Mouse (Mus musculus) heart, embryonic 11.5 days (tissue): ENCODE measurements around the gene Grb10. TPM values are rescaled to one million over a fixed set of nuclear protein-coding genes. Genes with fewer than 3 reads are reported as not detected.
A peak's percentile ranks its signal among the peaks of the same experiment; 100 is the strongest.

Experiments
- ATAC-seq: fragments of 200-750 bp; cut with Nextera tagmentation; replicated peaks from 2 replicates; pipeline ENCODE4 v1.8.0; 2017; ENCODE audit warnings: moderate library complexity; ENCODE audit not compliant: insufficient number of reproducible peaks, low FRiP score, low TSS enrichment
- H3K27ac ChIP-seq: fragments of 300-500 bp; sonication (generic); 2 replicates; pipeline ENCODE4 v1.5.1; 2014; ENCODE audit warnings: mild to moderate bottlenecking, low read depth, low read length
- H3K27me3 ChIP-seq: fragments of 300-500 bp; sonication (generic); 2 replicates; pipeline ENCODE4 v1.6.1; 2014; ENCODE audit warnings: mild to moderate bottlenecking, low read length, mixed read lengths; ENCODE audit not compliant: control insufficient read depth, insufficient read depth
- H3K36me3 ChIP-seq: fragments of 300-500 bp; sonication (generic); 2 replicates; pipeline ENCODE4 v1.6.1; 2014; ENCODE audit warnings: mild to moderate bottlenecking, low read length, moderate library complexity, mixed read lengths; ENCODE audit not compliant: control insufficient read depth, insufficient read depth
- H3K4me1 ChIP-seq: fragments of 300-500 bp; sonication (generic); 2 replicates; pipeline ENCODE4 v1.6.1; 2014; ENCODE audit warnings: low read length; ENCODE audit not compliant: control insufficient read depth, insufficient read depth
- H3K4me2 ChIP-seq: fragments of 300-500 bp; sonication (generic); 2 replicates; pipeline ENCODE4 v1.6.1; 2014; ENCODE audit warnings: mild to moderate bottlenecking, moderate library complexity
- H3K4me3 ChIP-seq: fragments of 300-500 bp; sonication (generic); 2 replicates; pipeline ENCODE4 v1.5.1; 2014; ENCODE audit warnings: low read depth, low read length
- H3K9ac ChIP-seq: fragments of 300-500 bp; sonication (generic); 2 replicates; pipeline ENCODE4 v1.6.1; 2014; ENCODE audit warnings: mild to moderate bottlenecking, low read depth, low read length, moderate library complexity
- H3K9me3 ChIP-seq: fragments of 300-500 bp; sonication (generic); replicated peaks from 2 replicates; pipeline ENCODE4 v1.6.1; 2016; ENCODE audit warnings: low read length; ENCODE audit not compliant: control insufficient read depth
- WGBS: fragments of 180-500 bp; shearing (Covaris S2); extraction: QIAGEN DNeasy Blood & Tissue Kit; methylation state at CpG from one replicate; pipeline ENCODE4 v1.1.7; 2014; ENCODE audit not compliant: insufficient replicate concordance; 5-methylcytosine and 5-hydroxymethylcytosine counted together
- polyA plus RNA-seq: library from polyadenylated mRNA; unstranded; fragments of >200 nt; fragmentation: Nextera tagmentation; extraction: Ambion mirVana; gene quantifications from 2 replicates; pipeline ENCODE4 v1.2.1, GENCODE M21; 2014

Gene Grb10
- polyA plus RNA-seq, 1 experiment from 2014 or later = 402 TPM

DNA sequence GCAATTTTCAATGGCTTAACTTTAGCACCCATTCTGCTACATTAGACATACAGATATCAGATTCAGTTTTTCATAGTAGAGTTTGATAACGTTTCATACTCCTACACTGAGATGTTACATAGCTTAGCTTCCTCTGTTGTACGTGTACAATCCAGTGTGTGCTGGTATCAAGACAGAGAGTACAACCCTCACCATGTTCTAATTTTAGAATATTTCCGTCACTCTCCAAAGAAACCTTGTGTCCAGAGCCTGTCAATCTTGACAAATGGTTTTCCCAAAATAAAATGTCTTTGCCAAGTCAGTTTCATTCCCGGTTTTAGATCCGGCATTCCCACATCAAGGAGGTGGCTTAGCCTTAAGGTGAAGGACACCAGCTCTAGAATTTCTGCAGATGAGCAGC is 44.7 kb downstream of the Grb10 start:
- peaks cover 22% of the 10 kb centered on the region for H3K4me1 ChIP-seq
- ATAC-seq = no peak
- H3K9me3 ChIP-seq = no peaks in the 10 kb centered on the region
- peak overlapping the region; percentile 23; the same call in 1 of the 2 replicates for H3K27ac ChIP-seq
- no peaks in the 10 kb centered on the region for H3K36me3 ChIP-seq
- WGBS = 47% methylated on average over 5 of the region's 5 CpGs
- H3K9ac ChIP-seq = no peak overlapping the region
- no peak overlapping the region for H3K4me2 ChIP-seq
- no peak overlapping the region for H3K4me3 ChIP-seq
- no peaks in the 10 kb centered on the region for H3K27me3 ChIP-seq

DNA sequence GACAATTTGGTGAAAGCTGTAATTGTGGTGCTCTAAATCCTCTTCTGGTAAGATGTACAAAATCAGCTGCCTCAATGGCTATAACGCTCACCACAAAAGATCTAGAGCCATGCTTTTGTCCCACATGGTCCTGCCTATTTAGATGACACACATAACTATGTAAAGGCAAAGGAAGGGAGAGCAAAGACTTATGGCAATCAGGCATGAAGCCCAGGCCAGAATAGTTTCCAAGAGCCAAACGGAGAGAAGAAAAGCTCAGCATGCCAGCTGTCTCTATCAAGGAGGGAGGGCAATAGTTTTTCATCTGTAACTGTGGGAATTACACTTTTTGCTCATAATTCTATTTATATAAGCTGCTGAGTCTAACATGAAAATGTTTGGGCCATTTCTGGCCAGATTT is 45.3 kb downstream of the Grb10 start:
- H3K4me1 ChIP-seq = peaks cover 20% of the 10 kb centered on the region
- H3K4me2 ChIP-seq = no peak overlapping the region
- 75% methylated on average over 2 of the region's 2 CpGs for WGBS
- no peak for ATAC-seq
- H3K36me3 ChIP-seq = no peaks in the 10 kb centered on the region
- H3K9me3 ChIP-seq = no peaks in the 10 kb centered on the region
- H3K27ac ChIP-seq = peak overlapping the region; percentile 23; the same call in 1 of the 2 replicates
- no peak overlapping the region for H3K9ac ChIP-seq
- H3K27me3 ChIP-seq = no peaks in the 10 kb centered on the region
- no peak overlapping the region for H3K4me3 ChIP-seq

DNA sequence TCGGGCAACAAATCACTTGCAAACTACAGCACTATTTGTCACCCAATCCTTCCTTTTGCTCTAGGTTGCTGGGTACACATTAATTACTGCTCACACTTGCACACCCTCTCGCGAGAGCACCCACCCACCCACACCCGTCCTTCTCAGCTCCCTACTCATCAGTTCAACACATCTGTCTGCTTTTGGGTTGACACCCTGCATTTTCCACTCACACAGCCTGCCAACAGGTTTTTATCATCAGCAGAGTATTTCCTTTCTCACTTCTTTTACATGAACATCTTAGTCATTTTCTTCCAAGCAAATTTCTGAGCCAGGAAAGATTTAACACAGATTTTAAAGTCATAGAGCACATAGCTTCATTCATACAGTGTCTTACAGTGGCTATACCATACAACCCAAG is 48.6 kb downstream of the Grb10 start:
- Histone ChIP-seq H3K27me3 (no peaks in the 10 kb centered on the region), H3K4me1 (peaks cover 15% of the 10 kb centered on the region; the same call in 1 of the 2 replicates), H3K9me3 (no peaks in the 10 kb centered on the region), H3K36me3 (no peaks in the 10 kb centered on the region), H3K9ac (no peak overlapping the region), H3K27ac (no peak overlapping the region), H3K4me3 (no peak overlapping the region), H3K4me2 (no peak overlapping the region)
- 78% methylated on average over 4 of the region's 4 CpGs for WGBS
- no peak for ATAC-seq

DNA sequence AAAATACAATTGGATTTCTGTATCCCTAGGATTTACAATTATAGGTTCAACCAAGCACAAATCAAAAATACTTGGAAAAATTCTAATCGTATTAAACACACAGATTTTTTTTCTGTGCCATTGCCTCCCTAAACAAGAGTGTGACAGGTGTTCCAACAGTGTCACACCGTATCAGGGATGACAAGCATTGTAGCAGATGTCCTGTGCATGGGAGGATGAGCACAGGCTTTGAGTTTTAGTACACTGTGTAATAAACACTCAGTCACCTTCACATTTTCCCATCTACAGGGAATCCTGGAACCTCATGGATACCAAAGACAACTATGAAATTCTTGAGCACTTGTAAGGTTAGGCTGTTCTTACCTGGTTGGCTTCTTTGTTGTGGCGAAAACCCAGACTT is 51.2 kb downstream of the Grb10 start:
- 86% methylated on average over 3 of the region's 3 CpGs for WGBS
- no peak overlapping the region for H3K27ac ChIP-seq
- H3K4me2 ChIP-seq = no peak overlapping the region
- no peaks in the 10 kb centered on the region for H3K36me3 ChIP-seq
- H3K4me3 ChIP-seq = no peak overlapping the region
- no peaks in the 10 kb centered on the region for H3K9me3 ChIP-seq
- 0 out of 2 replicates have a peak, but pooled peaks cover 2% of the 10 kb centered on the region for H3K4me1 ChIP-seq
- ATAC-seq = no peak
- no peak overlapping the region for H3K9ac ChIP-seq
- H3K27me3 ChIP-seq = no peaks in the 10 kb centered on the region

DNA sequence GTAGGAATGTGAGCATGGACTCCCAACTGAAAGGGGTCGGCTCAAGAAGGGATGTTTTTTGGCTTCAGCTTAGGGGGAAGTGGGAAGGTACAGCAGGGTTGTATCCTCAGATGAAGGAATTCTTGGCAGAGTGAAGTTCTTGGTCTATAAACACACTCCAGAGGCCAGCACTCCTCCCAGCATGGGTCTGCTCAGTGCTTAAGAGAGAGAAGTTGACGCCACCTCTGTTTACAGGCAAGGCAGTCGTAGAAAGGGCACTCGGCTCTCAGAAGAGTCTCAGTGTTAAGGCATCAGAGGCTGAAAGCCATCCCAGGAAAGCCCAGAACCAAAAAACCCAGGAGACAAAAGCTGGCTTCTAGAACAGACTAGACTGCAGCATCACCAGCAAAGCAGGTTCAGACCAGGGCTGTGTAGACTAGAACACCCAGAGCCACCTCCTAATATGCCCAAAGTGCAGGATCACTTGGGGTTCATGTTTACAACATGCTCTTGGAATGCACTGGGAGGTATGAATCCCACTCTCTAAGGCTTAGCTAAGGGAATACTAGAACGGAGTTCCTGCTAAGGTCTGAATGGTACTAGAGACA is 59.8 kb downstream of the Grb10 start:
- Histone ChIP-seq H3K9me3 (no peaks in the 10 kb centered on the region), H3K4me2 (no peak overlapping the region), H3K36me3 (0 out of 2 replicates have a peak, but pooled peaks cover 2% of the 10 kb centered on the region), H3K4me1 (no peaks in the 10 kb centered on the region), H3K4me3 (no peak overlapping the region), H3K27ac (no peak overlapping the region), H3K27me3 (no peaks in the 10 kb centered on the region), H3K9ac (no peak overlapping the region)
- ATAC-seq = no peak
- WGBS = 60% methylated on average over 5 of the region's 5 CpGs

DNA sequence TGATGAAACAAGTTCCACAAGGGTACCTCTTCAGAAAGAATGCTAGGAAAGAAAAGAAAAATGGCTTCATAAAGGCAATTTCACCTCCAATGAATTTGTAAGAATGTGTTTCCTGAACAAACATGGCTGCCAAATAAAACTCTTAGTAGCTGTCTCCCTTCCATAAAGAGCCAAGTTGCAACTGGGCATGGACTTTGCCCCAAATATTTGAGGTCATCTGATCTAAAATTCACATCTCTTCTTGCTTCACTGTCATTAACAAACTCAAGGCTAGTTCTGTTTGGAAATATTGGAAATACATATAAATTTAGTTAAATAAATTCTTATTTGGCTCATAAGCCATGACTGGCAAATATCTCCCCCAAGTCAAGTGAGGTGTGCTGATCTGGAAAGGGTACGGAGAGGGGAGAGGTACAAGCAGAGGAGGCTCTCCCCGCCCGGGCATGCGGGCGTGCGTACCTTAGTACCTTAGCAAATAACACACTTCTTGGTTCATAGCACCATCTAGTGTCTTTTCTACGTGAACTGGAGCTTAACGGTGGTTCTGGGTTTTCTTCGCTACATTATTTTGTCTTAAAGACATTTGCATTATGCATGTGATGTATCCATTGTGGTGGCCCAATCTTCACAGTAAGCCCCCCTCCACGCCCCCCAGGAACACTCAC is 63.8 kb downstream of the Grb10 start:
- H3K4me1 ChIP-seq = peaks cover 2% of the 10 kb centered on the region; the same call in 1 of the 2 replicates
- H3K9ac ChIP-seq = no peak overlapping the region
- no peaks in the 10 kb centered on the region for H3K27me3 ChIP-seq
- WGBS = 42% methylated on average over 10 of the region's 10 CpGs
- H3K9me3 ChIP-seq = no peaks in the 10 kb centered on the region
- no peak overlapping the region for H3K27ac ChIP-seq
- ATAC-seq = no peak
- no peak overlapping the region for H3K4me3 ChIP-seq
- peaks cover 9% of the 10 kb centered on the region; the same call in 1 of the 2 replicates for H3K36me3 ChIP-seq
- H3K4me2 ChIP-seq = no peak overlapping the region

DNA sequence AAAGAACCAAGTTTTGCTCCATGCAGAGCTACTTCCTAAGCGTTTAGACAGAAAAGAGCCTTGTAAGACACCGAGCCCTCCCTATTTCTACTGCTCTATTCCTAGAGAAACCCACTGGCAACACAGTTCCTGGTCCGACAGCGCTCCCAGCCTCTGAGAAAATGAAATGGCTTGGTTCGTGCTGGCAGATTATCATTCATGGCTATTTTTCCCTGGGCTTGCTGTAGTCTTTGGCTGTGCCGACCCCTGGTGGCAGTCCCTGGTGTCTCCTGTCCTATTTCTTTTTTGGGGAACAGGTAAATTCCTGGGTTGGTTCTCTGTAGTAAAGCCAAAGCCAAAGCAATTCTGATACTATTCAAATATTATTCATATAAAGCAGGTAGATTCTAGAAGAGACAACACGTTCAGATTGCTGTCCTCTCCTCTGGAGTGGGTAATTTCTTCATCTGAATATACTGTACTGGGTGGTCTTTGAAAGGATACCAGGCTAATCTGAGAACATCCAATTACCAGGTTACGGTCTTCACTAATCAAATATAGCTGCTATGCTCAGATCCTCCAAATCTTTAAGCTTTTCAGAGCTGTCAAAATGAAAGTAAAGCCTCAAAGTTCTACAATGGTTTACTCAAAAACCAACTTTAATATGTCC is 65.0 kb downstream of the Grb10 start:
- ATAC-seq = peak; percentile 61; the same call in 1 of the 2 replicates
- Histone ChIP-seq H3K27me3 (no peaks in the 10 kb centered on the region), H3K4me2 (no peak overlapping the region), H3K9ac (no peak overlapping the region), H3K9me3 (no peaks in the 10 kb centered on the region), H3K4me3 (no peak overlapping the region), H3K4me1 (peaks cover 14% of the 10 kb centered on the region), H3K27ac (peak overlapping the region; percentile 47; the same call in 1 of the 2 replicates), H3K36me3 (peaks cover 13% of the 10 kb centered on the region; the same call in 1 of the 2 replicates)
- 51% methylated on average over 8 of the region's 8 CpGs for WGBS

DNA sequence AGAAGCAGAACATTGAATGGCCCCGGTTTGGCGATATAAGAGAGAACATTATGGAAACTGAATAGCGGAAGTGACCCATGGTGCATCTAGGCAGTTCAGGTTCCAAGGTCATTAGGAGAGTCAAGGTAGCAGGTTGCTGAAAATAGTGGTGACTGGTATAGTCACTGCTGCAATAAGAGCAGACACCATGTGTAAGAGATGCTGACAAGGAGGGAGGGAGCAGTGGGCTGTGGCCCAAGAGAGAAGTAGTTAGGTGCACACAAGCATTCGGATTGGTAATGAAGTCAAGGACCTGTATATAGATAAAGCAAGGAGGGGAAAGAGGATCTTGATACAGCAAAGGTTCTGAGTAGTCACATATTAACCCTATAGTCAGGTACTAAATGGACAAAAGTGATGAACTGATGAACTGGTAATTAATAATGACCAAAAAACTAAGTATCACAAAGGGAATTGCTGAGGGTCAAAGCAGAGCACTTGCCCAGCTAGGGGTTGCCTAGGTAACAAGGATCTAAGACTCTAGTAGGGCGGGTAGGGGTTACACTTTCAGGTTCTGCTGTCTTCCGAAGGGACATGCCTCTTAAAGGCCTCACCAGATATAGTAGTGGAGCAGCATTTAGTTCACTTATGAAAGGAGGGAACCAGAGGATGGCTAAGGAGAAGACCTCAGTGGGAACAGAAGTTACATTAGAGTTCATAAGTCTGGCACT is 65.9 kb downstream of the Grb10 start:
- ATAC-seq = no peak
- WGBS = 80% methylated on average over 6 of the region's 6 CpGs
- peaks cover 22% of the 10 kb centered on the region for H3K4me1 ChIP-seq

More for the DNA sequence above, 65.9 kb downstream of the Grb10 start:
- Histone ChIP-seq H3K36me3 (peaks cover 14% of the 10 kb centered on the region), H3K9me3 (no peaks in the 10 kb centered on the region), H3K4me3 (no peak overlapping the region), H3K27ac (peak overlapping the region; percentile 47; the same call in 1 of the 2 replicates), H3K27me3 (no peaks in the 10 kb centered on the region), H3K4me2 (no peak overlapping the region), H3K9ac (no peak overlapping the region)
